Mouse (Mus musculus): ENCODE results near the gene Nmb. TPM values are rescaled to one million over a fixed set of nuclear protein-coding genes. Genes with fewer than 3 reads are reported as not detected.

Gene Nmb
- polyA plus RNA-seq, 1 experiment: 13.2 TPM

DNA sequence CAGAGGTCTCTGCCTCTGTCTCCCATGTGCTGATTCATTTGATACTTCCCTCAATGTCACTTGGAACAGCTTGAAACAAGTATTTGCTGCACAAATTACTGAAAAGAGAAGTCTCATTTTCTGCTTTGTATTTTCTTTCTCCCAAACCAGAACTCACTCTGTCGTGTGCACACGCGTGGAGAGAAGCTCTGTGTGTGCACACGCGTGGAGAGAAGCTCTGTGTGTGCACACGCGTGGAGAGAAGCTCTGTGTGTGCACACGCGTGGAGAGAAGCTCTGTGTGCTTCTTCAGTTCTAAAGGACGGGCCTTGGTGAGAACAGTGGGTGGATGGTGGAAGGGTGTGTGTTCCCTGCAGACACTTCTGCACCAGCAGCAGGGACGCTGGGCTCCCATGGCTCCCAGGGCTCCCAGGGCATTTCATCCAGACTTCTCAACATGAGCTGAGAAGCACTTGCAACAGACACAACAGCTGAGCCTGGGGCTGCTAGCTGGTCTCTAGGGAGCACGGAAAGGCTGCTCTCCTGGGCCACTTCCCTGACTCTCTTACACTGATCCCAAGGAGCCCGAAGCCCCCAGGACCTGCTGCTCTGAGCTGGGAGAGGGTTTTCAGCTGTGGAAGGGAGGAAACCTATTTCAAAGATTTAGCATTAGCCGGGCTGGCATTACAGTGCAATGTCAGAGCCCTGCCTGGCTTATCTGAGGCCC is 9.9 kb downstream of the Nmb start:
- no peak for TF ChIP-seq CTCF (IDR thresholded peaks at IDR 0.05; ENCODE audit: control insufficient read depth, insufficient read depth, insufficient replicate concordance, low read depth, low read length)
- TF ChIP-seq POLR2A (IDR thresholded peaks at IDR 0.05; ENCODE audit: control insufficient read depth, low read depth, low read length): no peak
- no peak overlapping the region for H3K4me3 ChIP-seq (ENCODE audit: control insufficient read depth, low read depth, low read length)
- peaks cover 4% of the 10 kb centered on the region for H3K36me3 ChIP-seq (ENCODE audit: control insufficient read depth, insufficient read depth, low read length)
- H3K27ac ChIP-seq (ENCODE audit: control insufficient read depth, insufficient read depth, low read depth, low read length): no peak overlapping the region
- no peaks in the 10 kb centered on the region; the same call in 1 of the 2 replicates for H3K4me1 ChIP-seq (ENCODE audit: control insufficient read depth, insufficient read depth, low read length)
- H3K27me3 ChIP-seq (ENCODE audit: control insufficient read depth, insufficient read depth, low read length): no peaks in the 10 kb centered on the region

DNA sequence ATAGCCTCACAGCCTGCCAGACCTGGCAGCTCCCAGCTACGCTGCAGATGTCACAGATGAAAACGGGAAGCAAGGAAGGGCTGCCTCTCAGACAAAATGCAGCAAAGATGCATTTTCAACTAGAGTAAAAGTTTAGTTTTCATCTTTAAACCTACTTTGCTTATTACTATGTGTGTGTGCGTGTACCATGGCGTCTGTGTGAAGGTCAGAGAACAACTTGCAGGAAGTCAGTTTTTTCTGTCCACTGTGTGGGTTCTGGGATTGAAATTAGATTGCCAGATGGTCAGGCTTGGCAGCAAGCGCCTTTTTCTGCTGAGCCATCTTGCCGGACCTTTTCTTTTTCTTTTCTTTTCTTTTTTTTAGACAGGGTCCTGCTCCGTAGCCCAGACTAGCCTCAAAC is 10.7 kb downstream of the Nmb start:
- H3K4me1 ChIP-seq (ENCODE audit: control insufficient read depth, insufficient read depth, low read length): peaks cover 4% of the 10 kb centered on the region; the same call in 1 of the 2 replicates
- H3K36me3 ChIP-seq (ENCODE audit: control insufficient read depth, insufficient read depth, low read length): peaks cover 4% of the 10 kb centered on the region
- TF ChIP-seq CTCF (IDR thresholded peaks at IDR 0.05; ENCODE audit: control insufficient read depth, insufficient read depth, insufficient replicate concordance, low read depth, low read length): no peak
- TF ChIP-seq POLR2A (IDR thresholded peaks at IDR 0.05; ENCODE audit: control insufficient read depth, low read depth, low read length): no peak
- no peaks in the 10 kb centered on the region for H3K27me3 ChIP-seq (ENCODE audit: control insufficient read depth, insufficient read depth, low read length)
- H3K4me3 ChIP-seq (ENCODE audit: control insufficient read depth, low read depth, low read length): no peak overlapping the region
- no peak overlapping the region for H3K27ac ChIP-seq (ENCODE audit: control insufficient read depth, insufficient read depth, low read depth, low read length)

DNA sequence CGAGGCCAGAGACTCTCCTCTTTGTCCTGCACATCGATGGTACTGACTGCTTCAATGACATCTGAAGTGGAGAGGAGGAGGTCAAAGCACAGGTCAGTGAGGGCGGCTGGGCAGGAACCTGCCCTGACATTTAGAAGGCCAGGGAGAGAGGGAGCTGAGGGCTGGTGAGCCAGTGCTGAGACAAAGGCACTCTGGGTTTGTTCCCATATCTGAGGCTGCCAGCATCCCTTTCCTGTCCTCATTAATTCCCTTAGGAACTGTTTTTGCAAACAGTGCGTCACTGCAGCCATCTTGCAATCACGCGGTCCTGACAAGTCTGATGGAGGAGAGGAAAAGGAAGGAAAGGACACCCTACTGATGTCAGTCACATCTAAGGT is 11.1 kb downstream of the Nmb start:
- TF ChIP-seq POLR2A (IDR thresholded peaks at IDR 0.05; ENCODE audit: control insufficient read depth, low read depth, low read length) (no peak), CTCF (IDR thresholded peaks at IDR 0.05; ENCODE audit: control insufficient read depth, insufficient read depth, insufficient replicate concordance, low read depth, low read length) (no peak)
- H3K27me3 ChIP-seq (ENCODE audit: control insufficient read depth, insufficient read depth, low read length): no peaks in the 10 kb centered on the region
- peaks cover 8% of the 10 kb centered on the region for H3K4me1 ChIP-seq (ENCODE audit: control insufficient read depth, insufficient read depth, low read length)
- no peak overlapping the region for H3K27ac ChIP-seq (ENCODE audit: control insufficient read depth, insufficient read depth, low read depth, low read length)
- H3K4me3 ChIP-seq (ENCODE audit: control insufficient read depth, low read depth, low read length): no peak overlapping the region
- H3K36me3 ChIP-seq (ENCODE audit: control insufficient read depth, insufficient read depth, low read length): peaks cover 4% of the 10 kb centered on the region

DNA sequence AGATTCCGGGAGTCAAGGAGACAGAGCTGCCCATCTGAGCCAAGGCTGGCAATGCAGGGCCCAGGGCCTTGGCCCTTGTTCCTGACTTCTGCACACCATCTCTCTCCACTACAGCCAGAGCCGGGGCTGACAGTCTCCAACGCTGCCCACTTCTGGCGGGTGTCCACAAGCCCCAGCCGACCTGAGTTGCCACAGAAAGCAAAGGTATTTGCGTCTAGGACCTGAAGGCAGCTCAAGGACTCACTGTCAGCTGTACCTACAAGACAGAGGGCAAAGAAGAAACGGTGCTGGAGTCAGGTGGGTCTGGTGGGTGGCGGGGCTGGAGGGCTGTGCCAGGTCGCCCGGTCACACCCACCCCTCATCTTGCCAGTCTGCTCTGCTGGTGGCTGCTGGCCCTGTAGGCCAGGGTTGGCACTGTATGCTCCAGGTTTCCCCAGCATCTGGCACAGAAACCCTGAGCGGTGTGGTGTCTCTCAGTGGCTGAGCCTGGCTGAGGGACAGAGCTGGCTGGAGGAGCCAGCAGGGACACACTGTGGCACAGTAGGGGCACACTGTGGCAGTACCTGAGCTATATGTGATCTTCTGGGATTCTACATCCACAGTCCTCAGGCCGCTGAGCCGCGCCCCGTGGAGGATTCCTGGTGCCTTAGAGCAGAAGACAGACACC is 11.7 kb downstream of the Nmb start:
- H3K27me3 ChIP-seq (ENCODE audit: control insufficient read depth, insufficient read depth, low read length): no peaks in the 10 kb centered on the region
- no peak overlapping the region for H3K27ac ChIP-seq (ENCODE audit: control insufficient read depth, insufficient read depth, low read depth, low read length)
- no peak for TF ChIP-seq CTCF (IDR thresholded peaks at IDR 0.05; ENCODE audit: control insufficient read depth, insufficient read depth, insufficient replicate concordance, low read depth, low read length)
- H3K4me3 ChIP-seq (ENCODE audit: control insufficient read depth, low read depth, low read length): no peak overlapping the region
- H3K4me1 ChIP-seq (ENCODE audit: control insufficient read depth, insufficient read depth, low read length): peaks cover 11% of the 10 kb centered on the region
- H3K36me3 ChIP-seq (ENCODE audit: control insufficient read depth, insufficient read depth, low read length): peaks cover 4% of the 10 kb centered on the region

DNA sequence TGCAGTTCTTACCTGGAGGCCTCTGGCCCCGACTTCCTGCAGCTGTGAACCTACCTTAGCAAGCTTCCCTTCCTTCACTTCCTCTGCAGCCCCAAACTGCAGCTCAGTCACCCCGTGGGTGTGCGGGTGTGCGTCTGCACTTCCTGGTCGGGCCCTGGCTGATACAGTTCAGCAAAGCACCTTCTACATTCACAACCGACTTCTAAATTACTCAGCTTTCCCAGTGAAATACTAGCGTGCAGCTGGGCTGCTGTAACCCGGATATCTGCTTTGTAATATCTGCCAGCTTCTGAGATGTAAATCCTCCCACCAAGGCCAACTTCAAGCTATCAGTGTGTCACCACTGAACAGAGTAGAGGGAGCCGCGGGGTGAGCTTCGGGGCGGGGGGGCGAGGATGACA is 15.0 kb downstream of the Nmb start:
- H3K36me3 ChIP-seq (ENCODE audit: control insufficient read depth, insufficient read depth, low read length): peaks cover 4% of the 10 kb centered on the region
- no peaks in the 10 kb centered on the region for H3K27me3 ChIP-seq (ENCODE audit: control insufficient read depth, insufficient read depth, low read length)
- TF ChIP-seq CTCF (IDR thresholded peaks at IDR 0.05; ENCODE audit: control insufficient read depth, insufficient read depth, insufficient replicate concordance, low read depth, low read length): no peak
- no peak for TF ChIP-seq POLR2A (IDR thresholded peaks at IDR 0.05; ENCODE audit: control insufficient read depth, low read depth, low read length)
- peak overlapping the region; percentile 5 for H3K27ac ChIP-seq (ENCODE audit: control insufficient read depth, insufficient read depth, low read depth, low read length)
- H3K4me3 ChIP-seq (ENCODE audit: control insufficient read depth, low read depth, low read length): no peak overlapping the region
- peaks cover 11% of the 10 kb centered on the region for H3K4me1 ChIP-seq (ENCODE audit: control insufficient read depth, insufficient read depth, low read length)

DNA sequence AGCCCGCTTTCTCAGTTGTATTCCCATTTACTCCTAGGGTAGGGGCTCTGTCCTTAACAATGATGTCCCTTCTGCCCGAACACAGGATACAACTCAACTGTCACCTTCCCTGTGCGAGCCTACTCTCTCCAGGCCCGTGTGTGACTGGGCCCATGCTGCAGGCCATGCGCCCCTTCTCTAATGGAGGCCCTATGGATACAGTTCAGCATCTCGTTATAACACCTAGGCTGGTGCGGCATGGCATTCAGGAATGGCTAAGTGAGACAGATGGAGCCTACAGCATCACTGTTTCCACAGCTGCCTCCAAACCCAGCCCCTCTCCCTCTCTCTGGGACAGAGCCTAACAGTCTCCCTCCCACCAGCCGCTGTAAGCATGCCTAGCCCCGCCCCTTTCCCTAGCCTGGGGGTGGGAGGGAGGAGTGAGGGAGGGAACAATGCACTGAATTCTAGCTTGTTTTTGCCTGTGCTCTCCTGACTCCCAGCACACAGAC is 15.8 kb downstream of the Nmb start:
- peaks cover 4% of the 10 kb centered on the region for H3K36me3 ChIP-seq (ENCODE audit: control insufficient read depth, insufficient read depth, low read length)
- H3K27me3 ChIP-seq (ENCODE audit: control insufficient read depth, insufficient read depth, low read length): no peaks in the 10 kb centered on the region
- peak overlapping the region; percentile 94 for H3K27ac ChIP-seq (ENCODE audit: control insufficient read depth, insufficient read depth, low read depth, low read length)
- H3K4me1 ChIP-seq (ENCODE audit: control insufficient read depth, insufficient read depth, low read length): peaks cover 11% of the 10 kb centered on the region
- no peak overlapping the region for H3K4me3 ChIP-seq (ENCODE audit: control insufficient read depth, low read depth, low read length)
- TF ChIP-seq POLR2A (IDR thresholded peaks at IDR 0.05; ENCODE audit: control insufficient read depth, low read depth, low read length) (no peak), CTCF (IDR thresholded peaks at IDR 0.05; ENCODE audit: control insufficient read depth, insufficient read depth, insufficient replicate concordance, low read depth, low read length) (no peak)

DNA sequence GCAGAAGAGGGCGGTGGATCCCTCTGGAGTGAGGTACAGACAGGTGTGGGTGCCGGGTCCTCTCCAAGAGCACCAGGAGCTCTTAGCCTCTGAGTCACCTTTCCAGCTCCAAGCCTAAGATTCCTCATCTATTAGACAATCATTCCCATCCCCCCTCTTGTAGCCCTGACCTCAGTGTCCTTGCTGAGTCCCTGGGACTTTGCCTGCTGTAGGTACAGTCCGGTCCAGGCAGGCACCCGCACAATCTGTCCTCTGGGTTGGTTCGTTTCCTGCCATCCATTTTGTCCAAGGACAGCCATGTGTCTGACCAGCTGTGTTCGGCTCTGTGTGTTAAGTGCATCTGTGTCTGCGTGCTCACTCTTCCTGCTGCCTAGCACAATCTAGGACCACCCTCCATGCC is 16.3 kb downstream of the Nmb start:
- Histone ChIP-seq H3K27ac (ENCODE audit: control insufficient read depth, insufficient read depth, low read depth, low read length) (peak overlapping the region; percentile 94), H3K4me3 (ENCODE audit: control insufficient read depth, low read depth, low read length) (no peak overlapping the region), H3K36me3 (ENCODE audit: control insufficient read depth, insufficient read depth, low read length) (peaks cover 1% of the 10 kb centered on the region; the same call in 1 of the 2 replicates), H3K27me3 (ENCODE audit: control insufficient read depth, insufficient read depth, low read length) (no peaks in the 10 kb centered on the region), H3K4me1 (ENCODE audit: control insufficient read depth, insufficient read depth, low read length) (peaks cover 11% of the 10 kb centered on the region)
- TF ChIP-seq POLR2A (IDR thresholded peaks at IDR 0.05; ENCODE audit: control insufficient read depth, low read depth, low read length) (no peak), CTCF (IDR thresholded peaks at IDR 0.05; ENCODE audit: control insufficient read depth, insufficient read depth, insufficient replicate concordance, low read depth, low read length) (no peak)

Data from testis, adult 2 months (tissue).